Mouse (Mus musculus): ENCODE data around the gene Nfib.

Nfib gene

GRCm38 (mm10) chr4:82588718-82589117 is 116.8 kb downstream of the Nfib start:
- peak; percentile 54 for DNase-seq

GRCm38 (mm10) chr4:82587146-82587870 is 118.2 kb downstream of the Nfib start:
- DNase-seq, result peak; percentile 72 to 81

- DNase-seq, result peak; percentile 35 to 56
These were observed 118.9 kb downstream of the Nfib start for GRCm38 (mm10) chr4:82586637-82587036.

DNA sequence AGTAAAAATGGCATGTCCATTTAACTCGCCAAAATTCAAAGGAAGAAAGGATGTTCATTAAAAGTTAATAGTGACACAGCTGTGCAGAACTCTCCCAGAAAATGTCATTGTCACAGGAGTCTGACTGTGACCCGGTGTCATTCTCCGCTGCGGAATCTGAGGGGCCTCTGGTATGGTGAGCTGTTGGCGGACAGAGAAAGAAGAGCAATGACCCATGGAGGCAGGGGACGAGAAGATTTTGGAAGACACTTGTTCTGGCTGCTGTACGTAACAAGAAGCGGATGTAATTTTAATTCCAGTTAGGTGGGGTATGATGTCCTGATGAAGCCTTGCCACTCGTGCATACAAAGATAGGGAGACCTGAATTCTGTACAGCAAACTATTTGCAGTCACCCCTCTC is 120.0 kb downstream of the Nfib start:
- DNase-seq, result peak; percentile 49 to 63

DNA sequence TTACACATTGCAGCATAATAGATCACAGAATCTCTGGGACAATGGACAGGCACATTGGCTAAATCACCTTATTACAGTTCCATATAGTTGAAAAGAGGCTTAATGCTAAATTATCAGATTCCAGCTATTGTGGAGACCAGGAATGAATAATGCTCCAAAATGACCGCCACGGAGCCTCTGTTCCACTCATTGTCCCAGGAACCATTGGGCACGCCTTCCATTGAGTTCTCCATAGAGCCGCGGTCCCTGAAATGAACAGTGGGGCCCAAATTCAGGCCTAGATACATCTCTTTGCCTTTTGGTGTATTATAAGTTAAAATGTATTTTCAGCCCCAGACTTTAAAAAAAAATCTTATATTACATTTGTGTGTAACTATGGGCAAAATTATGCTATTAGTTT is 120.5 kb downstream of the Nfib start:
- DNase-seq, result peak; percentile 52 to 55

DNA sequence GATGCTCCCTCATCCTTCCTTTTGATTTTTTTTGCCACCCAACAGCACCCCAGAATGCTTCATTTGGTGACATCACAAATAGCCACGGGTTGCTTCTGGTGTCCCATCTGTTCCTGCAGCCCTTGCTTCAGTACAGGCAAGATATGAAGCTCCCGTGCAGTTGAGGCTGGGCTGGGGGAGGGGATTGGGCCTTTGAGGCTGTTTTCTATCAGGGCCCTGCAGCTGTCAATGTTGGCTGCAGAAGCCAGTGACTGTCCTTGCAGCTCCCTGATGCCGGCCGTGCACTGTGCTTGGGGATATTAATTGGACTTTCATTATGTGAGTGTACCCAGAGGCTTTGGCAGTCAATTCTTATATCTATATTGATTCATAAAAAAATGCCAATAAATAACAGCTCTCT is 121.0 kb downstream of the Nfib start:
- peak; percentile 75 for DNase-seq

DNA sequence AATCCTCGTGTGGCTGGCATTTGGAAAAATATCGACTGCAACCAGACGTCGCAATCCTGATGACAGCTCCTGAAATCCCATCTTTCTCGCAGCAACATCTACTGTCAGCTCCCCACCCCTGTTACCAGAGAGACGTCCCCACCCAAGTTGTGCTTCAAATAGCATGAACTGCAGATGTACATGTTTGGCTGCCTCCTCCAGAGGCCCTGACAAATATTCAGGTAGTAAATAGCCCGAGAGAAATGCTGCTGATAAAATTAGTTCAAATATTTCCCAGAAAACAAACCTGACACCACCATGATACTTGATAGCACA is 132.3 kb downstream of the Nfib start:
- DNase-seq, result no peak

DNA sequence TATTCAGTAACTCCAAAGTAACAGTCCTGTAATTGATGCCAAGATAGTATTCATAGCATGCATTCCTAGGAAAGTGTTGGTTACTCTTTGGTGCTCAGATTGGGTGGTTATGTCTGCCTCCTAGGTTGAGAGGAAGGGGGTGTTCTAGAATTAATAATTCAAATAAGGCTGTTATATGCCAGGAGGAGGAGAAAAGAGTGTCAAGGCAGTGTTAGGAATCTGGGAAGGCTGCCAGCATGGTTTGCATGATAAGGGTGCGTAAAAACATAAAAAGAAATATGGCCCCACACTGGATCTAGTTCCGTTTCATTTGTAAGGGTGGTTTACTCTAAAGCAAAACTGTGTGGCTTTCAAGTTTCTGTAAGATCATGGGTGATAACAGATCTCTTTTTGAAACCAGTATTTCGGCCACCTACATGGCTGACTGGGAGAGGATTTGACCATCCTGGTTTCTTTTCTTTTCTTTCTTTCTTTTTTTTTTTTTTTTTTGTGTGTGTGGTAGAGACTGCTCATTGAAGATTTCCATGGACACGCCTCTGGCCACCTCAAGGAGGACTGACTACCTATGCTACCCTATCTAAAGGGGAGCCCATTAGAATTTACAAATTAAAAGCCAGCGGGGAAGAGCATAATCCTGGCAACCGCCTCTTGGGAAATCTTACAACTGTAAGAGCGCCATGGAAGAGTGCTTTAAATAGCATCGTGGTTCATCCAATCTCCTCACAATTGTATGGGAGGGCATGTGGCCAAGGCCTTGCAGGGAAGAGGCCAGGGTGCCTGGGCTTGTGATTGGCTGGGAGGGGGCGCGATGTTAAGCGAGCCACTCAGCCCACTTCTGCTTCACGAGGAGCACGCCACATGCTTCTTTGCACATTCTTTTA is 132.9 kb downstream of the Nfib start:
- DNase-seq, result peak; percentile 46 to 62

- no peak for DNase-seq
These were observed 146.7 kb downstream of the Nfib start for GRCm38 (mm10) chr4:82558816-82559215.

GRCm38 (mm10) chr4:82555673-82556171 is 149.8 kb downstream of the Nfib start:
- no peak for DNase-seq

GRCm38 (mm10) chr4:82553658-82554057 is 151.9 kb downstream of the Nfib start:
- DNase-seq, result no peak

- no peak for DNase-seq
These were observed 153.3 kb downstream of the Nfib start for GRCm38 (mm10) chr4:82552238-82552637.

DNA sequence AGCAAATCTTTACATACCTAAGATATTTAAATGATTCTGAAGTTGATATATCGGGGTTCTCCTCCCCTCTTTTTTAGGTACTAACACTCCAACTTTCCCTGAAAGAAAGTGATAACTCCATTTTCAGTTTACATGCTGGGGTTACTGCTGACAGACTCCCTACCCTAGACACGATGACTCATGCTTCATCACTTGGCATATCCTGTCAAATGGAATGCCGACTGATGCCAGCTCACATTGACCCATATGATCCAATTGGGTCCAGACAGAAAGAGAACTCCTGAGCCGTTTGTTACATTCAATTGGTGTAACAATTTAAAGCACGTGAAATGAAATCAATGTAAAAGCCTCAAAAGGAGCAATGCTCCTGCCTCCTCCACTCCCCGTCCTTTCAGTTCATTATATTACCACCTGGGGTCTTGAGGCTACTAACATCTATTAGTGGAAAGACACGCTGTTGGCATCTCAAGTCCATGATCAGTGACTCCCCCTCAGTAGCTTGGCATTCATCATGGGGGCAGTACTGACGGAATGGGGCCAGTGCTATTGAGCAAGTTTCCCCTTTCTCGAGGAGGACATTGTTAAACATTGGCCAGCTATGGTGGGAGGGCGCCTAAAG is 155.7 kb downstream of the Nfib start:
- DNase-seq, result no peak

DNA sequence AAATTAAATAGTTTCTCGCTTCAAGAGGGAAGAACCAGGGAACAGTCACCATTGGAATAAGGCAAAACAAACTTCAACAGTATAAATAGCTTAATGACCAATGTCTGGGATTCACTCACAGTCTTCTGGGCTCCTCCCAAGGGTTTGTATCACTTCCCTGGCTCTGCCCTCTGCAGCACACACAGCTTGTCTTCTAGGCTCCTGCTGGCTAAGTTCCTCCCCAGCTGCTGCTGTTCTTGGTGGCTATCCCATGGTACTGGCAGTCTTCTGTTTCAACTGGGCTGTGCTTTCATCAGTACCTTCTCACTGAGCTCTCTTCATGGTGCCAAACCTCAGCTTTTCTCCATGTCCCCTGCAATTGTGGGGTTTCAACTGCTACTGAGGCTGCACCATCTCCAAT is 157.3 kb downstream of the Nfib start:
- DNase-seq, result no peak

- DNase-seq, result no peak
These were observed 161.6 kb downstream of the Nfib start for GRCm38 (mm10) chr4:82543936-82544335.

- no peak for DNase-seq
These were observed 162.2 kb downstream of the Nfib start for GRCm38 (mm10) chr4:82543398-82543740.

GRCm38 (mm10) chr4:82542656-82543397 is 162.7 kb downstream of the Nfib start:
- no peak for DNase-seq

- DNase-seq, result peak; percentile 74 to 88
These were observed 163.5 kb downstream of the Nfib start for GRCm38 (mm10) chr4:82541894-82542510.

- peak; percentile 34 to 41 for DNase-seq
These were observed 165.0 kb downstream of the Nfib start for GRCm38 (mm10) chr4:82540466-82540990.

DNA sequence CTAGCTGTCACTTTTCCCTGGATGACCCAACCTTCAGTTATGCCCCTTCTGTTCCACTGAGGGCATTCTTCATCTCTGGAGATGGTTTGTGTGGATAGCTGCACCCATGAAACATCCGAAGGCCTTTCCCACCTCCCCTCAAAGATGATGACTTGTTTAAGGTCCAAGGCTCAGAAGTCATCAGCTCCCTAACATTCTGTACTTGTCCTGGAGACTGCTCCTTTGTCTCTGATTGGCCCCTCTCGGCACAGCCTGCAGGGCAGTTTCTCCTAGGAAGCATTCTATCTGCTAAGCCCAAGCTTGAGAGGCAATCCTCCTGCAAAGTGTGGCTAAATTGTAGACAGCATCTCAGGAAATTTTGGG is 165.5 kb downstream of the Nfib start:
- DNase-seq, result peak; percentile 58 to 66

DNA sequence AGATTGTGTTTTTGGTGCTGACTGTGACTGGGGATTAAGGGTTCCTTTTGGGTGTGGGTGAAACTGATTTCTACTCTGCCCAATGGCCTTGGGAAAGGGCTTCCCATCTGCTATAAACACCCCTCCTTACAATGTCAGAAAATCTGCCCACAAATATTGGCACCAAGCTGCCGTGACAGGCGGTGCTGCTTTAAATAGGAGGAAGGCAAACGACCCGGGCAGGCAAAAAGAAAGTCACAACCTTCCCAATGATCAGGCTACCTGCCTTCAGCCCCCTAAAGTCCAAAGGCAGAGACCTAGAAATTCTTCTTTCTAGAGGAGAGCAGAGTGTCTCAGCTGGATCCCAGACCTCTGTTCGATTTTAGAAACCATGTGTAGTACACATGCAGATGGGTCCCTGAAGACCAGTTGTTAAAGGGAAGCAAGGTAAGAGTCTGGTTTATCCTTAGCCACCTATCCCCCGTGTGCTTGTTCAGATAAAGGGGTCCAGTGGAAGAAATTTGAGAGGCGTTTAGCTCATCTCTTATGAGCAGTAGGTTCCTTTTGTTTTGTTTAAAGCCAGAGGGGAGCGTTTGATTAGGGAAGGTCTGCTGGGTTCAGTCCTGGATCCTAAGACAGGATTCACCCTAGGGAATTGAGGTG is 166.0 kb downstream of the Nfib start:
- DNase-seq, result peak; percentile 77 to 80

GRCm38 (mm10) chr4:82538815-82539214 is 166.7 kb downstream of the Nfib start:
- DNase-seq, result peak in 1 of 2 experiments; percentile 56
